Mouse (Mus musculus) embryo, embryonic 11.5 days (tissue): ENCODE data around the gene St8sia2.
"Not testable (repeated sequence)": the region's sequence is repeated elsewhere in the genome, so short reads cannot be mapped to it uniquely, and the experiment has no call there.

Experiments used
- DNase-seq: peaks from one replicate; pipeline ENCODE4 v3.0.0-alpha.2; 2012; ENCODE audit warnings: low read depth, low spot score

St8sia2 gene

DNA sequence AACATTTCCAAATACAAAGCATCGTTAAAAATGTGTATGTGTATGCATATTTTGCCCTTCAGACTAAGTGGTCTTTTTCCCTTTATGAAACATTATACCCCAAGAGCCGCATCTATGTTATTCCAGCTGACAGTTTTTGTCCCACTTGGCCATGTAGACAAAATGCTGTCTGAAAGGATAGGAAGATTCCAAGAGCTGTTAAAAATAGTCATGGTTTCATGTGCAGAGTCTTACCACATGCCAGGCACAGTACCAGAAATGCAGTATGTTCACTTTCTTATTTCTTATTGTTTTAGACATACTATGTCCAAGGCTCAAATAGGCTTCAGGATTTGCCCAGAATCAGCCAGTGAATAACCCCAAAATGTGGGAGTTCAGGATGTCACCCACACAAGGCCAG lies 24.1 kb downstream of the St8sia2 start:
- no peak for DNase-seq

DNA sequence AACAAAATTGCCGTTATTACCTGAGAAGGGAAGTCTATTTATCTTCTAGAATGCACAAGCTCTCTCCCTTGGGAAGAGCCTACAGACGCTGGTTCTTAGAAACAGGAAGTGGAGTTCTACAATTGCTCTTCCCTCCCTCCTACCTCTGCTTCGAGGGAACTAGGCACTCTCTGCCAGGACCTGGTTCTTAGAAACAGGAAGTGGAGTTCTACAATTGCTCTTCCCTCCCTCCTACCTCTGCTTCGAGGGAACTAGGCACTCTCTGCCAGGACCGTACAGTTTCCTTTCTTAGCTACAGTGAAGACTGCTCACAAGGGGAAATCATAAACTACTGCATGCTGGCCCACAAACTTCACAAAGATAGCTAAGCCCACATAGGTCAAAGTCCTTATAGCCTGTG lies 41.3 kb downstream of the St8sia2 start:
- not testable (repeated sequence) for DNase-seq

- DNase-seq, result no peak
Measured at GRCm38 (mm10) chr7:73965164-73965563, 48.3 kb downstream of the St8sia2 start.

GRCm38 (mm10) chr7:73962431-73962830 lies 51.1 kb downstream of the St8sia2 start:
- DNase-seq, result no peak

DNA sequence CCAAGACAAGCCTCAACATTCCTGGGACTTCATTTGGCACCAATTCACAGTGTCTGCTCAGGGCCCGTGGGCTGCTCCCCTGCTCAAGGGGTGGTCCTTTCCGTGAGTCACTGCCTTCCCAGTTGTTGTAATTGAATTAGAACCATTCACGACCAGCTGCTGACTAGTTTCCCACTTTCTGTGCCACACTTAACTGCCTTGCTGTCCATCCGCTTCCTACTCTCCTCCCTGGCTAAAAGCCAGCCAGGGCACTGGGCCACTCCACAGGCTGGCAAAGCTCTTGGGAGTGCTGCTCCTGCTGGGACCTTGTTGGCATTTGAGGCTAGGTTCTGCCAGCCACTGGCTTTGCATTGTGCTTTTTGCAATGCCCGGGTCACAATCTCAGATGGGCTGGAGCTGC lies 59.0 kb downstream of the St8sia2 start:
- no peak for DNase-seq

- no peak for DNase-seq
Measured at GRCm38 (mm10) chr7:73953131-73953530, 60.4 kb downstream of the St8sia2 start.

DNA sequence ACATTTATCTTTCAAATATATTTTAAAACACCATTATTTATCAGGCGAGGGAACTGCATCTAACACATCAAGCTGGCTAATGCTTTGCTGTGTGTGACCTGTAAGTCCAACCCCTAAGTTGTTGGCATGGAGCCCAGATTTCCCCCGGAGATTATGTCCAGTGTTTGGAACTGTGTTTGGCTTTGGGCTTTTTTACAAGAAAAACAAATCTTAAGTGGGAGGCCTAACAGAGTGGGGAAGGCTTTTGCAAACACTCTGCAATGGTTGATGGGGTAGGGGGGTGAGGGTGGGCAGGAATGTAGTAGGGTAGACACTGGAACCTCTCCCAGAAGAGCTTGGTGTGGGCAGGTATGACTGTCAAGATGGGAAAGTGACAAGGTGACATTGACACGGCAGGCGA lies 71.8 kb downstream of the St8sia2 start:
- peak; percentile 36 for DNase-seq

- DNase-seq, result no peak
Measured at GRCm38 (mm10) chr7:73939236-73939635, 74.3 kb downstream of the St8sia2 start.

GRCm38 (mm10) chr7:73938046-73938810 lies 75.3 kb downstream of the St8sia2 start:
- no peak for DNase-seq

DNA sequence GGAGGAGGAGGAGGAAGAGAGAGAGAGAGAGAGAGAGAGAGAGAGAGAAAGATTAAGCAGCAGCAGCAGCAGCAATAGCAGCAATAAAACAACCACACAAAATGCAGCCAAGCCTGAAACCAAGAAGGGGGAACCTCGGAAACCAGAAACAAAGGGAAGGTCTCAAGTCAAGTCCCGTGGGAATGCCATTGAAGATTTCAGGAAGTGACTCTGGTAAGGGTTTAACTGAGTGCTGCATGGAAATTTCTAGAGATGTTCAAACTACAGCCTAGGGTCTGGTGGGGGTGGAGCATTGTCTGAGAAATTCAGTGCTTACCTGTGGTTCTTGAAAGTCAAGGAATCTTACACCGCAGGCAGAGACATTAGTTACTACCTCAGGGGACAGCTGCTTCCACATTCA lies 77.4 kb downstream of the St8sia2 start:
- no peak for DNase-seq

DNA sequence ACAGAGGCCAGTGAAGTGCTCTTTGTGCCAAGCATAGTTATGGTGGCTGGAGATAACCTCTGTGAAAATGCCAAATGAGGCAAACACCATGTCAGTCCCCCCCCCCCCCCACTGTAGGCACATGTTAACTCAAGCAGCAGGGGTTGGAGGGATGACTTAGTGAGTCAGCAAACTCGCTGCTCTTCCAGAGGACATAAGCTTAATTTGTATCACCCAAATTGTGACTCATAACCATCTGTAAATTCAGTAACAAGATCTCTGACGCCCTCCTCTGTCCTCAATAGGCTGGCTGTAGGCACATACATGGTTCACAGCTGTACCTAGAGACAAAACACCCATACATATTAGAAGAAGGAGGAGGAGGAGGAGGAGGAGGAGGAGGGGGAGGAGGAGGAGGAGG lies 77.8 kb downstream of the St8sia2 start:
- DNase-seq, result no peak

DNA sequence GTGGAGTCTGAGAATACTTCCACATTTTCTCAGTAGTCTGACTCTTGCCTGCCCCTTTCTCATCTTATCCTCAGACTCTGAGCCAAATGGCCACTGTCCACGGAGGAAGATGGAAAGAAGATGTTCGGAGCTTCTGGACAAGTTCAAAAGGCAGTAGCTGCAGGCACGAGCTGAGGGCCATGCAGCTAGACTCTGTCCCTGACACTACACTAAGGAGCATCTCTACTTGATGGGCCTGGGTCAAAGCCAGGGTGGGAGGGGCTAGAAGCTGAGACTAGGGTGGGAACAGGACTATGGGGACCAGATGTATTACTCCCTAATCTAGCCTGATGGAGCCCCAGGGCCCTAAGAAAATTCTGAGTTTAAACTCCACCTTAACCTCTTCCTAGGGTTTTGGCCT lies 80.5 kb downstream of the St8sia2 start:
- DNase-seq, result no peak

GRCm38 (mm10) chr7:73920921-73921485 lies 92.5 kb downstream of the St8sia2 start:
- no peak for DNase-seq

- DNase-seq, result no peak
Measured at GRCm38 (mm10) chr7:73917633-73918311, 95.7 kb downstream of the St8sia2 start.

- no peak for DNase-seq
Measured at GRCm38 (mm10) chr7:73911899-73912298, 101.6 kb downstream of the St8sia2 start.

DNA sequence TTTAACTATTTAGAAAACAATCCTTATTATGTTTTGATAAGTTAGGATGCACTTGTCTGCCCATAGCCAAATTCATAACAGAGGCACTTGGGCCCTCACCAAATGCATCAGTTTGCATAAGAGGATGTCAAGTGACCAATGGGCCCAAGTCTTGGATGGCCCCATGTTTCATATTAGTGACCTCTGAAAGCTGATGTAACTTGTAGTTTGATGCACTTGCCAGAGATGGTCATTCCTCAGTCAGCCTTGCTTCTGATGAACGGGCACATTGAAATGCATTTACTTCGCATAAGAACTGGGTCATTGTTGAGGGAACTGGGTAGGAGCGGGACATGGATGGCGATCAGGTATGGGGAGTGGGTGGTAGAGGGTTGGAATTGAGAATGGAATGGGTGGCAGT lies 102.6 kb downstream of the St8sia2 start:
- no peak for DNase-seq

- no peak for DNase-seq
Measured at GRCm38 (mm10) chr7:73909432-73910205, 103.9 kb downstream of the St8sia2 start.

- no peak for DNase-seq
Measured at GRCm38 (mm10) chr7:73894506-73894905, 119.0 kb downstream of the St8sia2 start.

DNA sequence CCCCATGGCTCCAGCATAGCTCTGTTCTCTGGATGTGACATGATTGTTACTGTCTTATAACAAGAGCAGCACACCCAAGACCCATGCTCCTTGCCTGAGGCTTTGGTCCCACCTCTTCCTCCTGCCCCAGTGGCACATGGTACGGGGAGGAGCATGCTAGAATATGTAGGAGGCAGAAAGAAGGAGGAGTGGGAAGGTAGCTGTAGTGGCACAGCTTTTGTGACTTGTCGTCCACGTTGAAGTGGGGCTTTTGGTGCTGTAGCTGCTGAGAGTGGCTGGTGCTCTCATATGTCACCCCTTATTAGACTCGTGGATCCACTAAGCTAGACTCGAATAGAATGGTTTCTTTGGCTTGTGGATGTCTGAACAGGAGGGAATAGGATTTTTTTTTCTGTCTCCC lies 121.7 kb downstream of the St8sia2 start:
- no peak for DNase-seq

GRCm38 (mm10) chr7:73890891-73891610 lies 122.4 kb downstream of the St8sia2 start:
- no peak for DNase-seq

DNA sequence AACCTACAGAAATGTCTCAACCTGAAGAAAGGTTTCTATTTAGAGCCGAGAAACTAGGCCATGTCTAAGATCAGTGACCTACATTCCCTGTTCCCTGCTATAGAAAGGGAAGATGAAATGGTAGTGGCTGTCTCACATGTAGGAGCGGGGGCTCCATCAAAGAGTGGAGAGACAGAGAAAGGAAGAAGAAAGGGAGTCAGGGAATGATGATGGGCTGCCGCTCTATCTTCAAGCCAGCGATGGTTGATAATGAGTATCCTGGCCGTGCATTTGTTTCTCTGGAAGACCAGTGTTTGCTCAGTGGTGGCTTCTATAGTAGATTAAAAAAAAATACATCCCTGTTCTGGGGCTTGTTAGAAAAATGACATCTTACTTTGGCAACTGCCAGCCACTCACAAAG lies 123.0 kb downstream of the St8sia2 start:
- DNase-seq, result no peak
